Mouse (Mus musculus): ENCODE measurements around the gene Entpd3.
A peak's percentile ranks its signal among the peaks of the same experiment; 100 is the strongest.
"Not testable (repeated sequence)": the region's sequence is repeated elsewhere in the genome, so short reads cannot be mapped to it uniquely, and the experiment has no call there.

Gene Entpd3

GRCm38 (mm10) chr9:120539662-120540251 is at the start of gene Entpd3:
Entpd3 (plus strand) TSS chr9:120539818.
- peak; percentile 50 for DNase-seq

GRCm38 (mm10) chr9:120491509-120491908 is 48.1 kb upstream of the Entpd3 start:
- DNase-seq: no peak

GRCm38 (mm10) chr9:120492010-120492399 is 47.6 kb upstream of the Entpd3 start, which contains the start of gene Eif1b:
Eif1b (plus strand) TSS chr9:120492232.
- DNase-seq: no peak

- peak; percentile 89 for DNase-seq
These were observed 46.9 kb upstream of the Entpd3 start for GRCm38 (mm10) chr9:120492400-120493351.

GRCm38 (mm10) chr9:120493781-120494180 is 45.8 kb upstream of the Entpd3 start:
- DNase-seq: no peak

DNA sequence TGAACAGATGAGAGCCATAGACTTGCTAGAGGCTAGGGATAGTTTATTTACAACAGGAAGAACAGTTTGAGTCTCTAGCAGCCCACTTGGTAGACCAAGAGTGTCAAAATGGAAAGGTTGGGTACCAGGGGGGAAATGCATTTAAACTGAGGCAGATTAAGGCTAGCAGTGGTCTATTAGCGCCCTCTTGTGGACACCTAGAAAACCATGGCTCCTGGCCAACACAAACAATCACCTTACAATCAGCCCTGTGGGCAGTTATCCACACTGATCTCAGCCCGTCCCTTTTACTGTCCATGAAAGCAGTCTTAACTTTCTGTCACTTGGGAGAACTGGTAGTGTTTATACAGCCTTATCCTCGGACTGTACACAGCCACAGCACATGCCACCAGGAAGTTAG is 42.9 kb upstream of the Entpd3 start:
- peak; percentile 59 for DNase-seq

- DNase-seq: no peak
These were observed 41.6 kb upstream of the Entpd3 start for GRCm38 (mm10) chr9:120497983-120498382.

GRCm38 (mm10) chr9:120501191-120501902 is 38.3 kb upstream of the Entpd3 start:
- no peak for DNase-seq

GRCm38 (mm10) chr9:120502013-120502412 is 37.6 kb upstream of the Entpd3 start:
- DNase-seq: peak; percentile 58

- no peak for DNase-seq
These were observed 35.2 kb upstream of the Entpd3 start for GRCm38 (mm10) chr9:120504423-120504822.

DNA sequence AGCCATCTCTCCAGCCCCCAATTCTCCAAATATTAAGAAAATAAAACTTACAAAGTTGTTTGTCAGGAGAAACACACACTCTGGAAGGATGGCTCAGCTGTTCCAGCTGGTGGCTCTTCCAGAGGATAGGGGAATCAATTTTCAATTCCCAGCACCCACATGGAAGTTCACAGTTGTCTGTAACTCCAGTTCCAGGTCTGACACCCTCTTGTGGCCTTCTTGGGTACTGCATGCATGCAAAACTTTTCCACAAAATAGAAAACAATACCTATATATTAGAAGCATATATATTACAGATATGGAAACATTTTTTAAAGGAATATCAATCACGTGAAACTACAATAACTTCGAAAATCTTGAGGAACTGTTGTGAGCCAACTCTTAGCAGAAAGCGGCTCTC is 27.8 kb upstream of the Entpd3 start:
- DNase-seq: no peak

- DNase-seq: no peak
These were observed 22.9 kb upstream of the Entpd3 start for GRCm38 (mm10) chr9:120516720-120517119.

DNA sequence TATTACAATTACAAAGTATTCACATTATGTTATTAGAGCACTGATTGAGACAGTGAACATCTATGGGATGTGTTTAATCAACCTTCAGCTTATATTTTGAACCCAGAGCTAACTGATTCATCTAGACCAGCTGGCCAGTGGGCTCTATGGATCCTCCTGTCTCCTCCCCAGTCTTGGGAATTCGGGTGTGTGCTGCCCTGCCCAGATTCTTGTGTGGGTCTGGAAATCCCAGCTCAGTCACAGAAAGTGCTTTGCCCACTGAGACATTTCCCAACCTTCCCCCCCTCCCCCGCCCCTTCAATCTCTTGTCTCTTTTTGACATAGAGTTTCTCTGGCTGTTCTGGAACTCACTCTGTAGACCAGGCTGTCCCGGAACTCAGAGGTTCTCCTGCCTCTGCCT is 20.7 kb upstream of the Entpd3 start:
- no peak for DNase-seq

GRCm38 (mm10) chr9:120519469-120520125 is 20.0 kb upstream of the Entpd3 start:
- DNase-seq: peak; percentile 54

- DNase-seq: no peak
These were observed 18.5 kb upstream of the Entpd3 start for GRCm38 (mm10) chr9:120521161-120521560.

- DNase-seq: no peak
These were observed 12.3 kb upstream of the Entpd3 start for GRCm38 (mm10) chr9:120527270-120527669.

DNA sequence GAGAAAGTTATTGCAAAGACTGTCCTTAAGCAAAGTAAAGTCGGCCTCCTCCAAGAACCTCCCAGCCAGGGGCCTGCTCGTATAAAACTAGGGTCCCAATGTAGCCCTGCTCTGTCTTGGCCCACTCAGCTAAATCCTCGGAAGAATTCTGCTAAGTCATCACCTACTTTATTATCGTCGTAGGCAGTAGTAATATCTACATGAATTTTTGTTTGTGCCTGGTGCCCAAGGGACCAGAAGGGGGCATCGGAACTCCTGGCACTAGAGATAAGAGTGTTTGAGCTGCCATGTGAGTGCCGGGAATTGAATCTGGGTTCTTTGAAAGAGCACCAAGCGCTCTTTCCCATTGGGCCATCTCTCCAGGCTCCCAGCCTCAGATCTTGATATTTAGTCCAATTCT is 11.7 kb upstream of the Entpd3 start:
- DNase-seq: no peak

DNA sequence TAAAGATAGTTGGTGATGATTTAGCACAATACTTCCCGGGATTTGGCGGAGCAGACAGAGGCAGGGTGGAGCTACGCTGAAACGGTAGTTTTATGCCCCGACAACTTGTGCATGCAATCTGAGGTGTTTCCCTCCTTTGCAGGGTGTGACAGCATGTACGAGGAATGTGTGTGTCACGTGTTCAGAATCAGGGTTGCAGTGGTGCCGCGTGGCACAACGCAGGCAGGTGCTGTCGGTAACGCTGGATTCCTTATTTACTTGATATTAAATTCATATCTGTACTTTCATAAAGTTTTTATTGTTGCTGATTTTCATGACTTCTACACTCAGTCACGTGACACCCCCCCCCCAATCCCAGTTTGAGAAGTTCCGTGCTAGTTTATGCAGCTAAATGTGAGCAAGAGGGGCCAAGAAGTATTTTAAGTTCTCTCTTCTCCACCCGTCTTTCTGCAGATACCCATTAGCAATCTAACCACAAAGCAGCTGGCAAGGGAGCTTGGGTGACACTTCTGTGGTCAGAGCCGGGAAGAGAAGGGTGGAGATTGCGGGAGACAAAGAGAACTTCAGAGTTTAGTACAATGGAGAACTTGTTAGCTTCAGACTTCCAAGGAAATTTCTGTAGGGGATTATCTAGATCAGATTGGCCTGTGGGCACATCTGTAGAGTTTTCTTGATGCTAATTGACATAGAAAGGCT is 10.7 kb upstream of the Entpd3 start:
- DNase-seq: no peak

GRCm38 (mm10) chr9:120530471-120530870 is 9.1 kb upstream of the Entpd3 start:
- DNase-seq: no peak

DNA sequence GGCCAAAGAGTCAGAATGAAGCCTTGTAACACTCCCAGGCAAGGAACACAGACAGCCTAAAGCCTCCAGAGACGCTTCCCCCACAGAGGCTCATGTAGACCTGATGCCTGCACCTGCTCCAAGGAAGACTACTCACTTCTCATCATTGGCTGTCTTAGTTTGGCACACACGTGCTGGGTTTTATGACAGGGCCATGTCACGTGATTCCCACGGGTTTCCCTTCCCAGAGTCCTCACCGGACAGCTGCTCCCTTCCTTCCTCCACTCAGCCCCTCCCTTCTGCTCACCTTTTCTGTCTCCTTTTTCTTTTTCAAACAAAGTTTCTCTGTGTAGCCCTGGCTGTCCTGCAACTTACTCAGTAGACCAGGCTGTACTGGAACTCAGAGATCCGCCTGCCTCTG is 7.6 kb upstream of the Entpd3 start:
- DNase-seq: no peak

- DNase-seq: no peak
These were observed 6.9 kb upstream of the Entpd3 start for GRCm38 (mm10) chr9:120532691-120533090.

DNA sequence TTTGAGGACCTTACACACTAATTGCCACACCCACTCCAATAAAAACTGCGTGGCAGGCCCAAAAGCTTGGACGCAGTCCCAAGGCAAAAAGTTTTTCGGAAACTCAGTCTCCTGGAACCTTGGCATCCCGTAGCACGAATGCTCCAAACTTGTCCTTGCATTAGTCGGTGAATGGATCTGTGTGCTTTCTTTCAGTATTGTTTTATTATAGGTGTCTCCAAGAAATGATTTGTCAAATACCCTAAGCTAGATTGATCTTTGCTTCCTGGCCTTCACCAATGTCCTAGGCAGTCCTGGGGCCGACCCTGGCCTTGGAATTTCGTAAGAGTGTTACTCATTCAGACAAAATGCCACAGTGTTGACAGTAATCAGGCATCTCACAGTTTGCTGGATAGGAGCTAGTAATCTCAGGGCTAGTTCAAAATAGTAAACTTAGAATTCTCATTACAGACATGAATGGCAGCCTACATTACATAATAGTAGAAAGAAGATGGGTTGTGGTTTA is 6.1 kb upstream of the Entpd3 start:
- not testable (repeated sequence) for DNase-seq
